Mouse (Mus musculus) lung, adult 10 weeks (tissue): ENCODE results near the gene Serpinb9c. TPM values are rescaled to one million over a fixed set of nuclear protein-coding genes. Genes with fewer than 3 reads are reported as not detected.

ENCODE experiments used
- polyA plus RNA-seq: library from polyadenylated mRNA; stranded (reverse); fragments of 350-450 nt; fragmentation: Illumina TruSeq; extraction: RNeasy Lipid Tissue Mini Kit (QIAGEN cat#74804); gene quantifications from one replicate; pipeline ENCODE4 v1.2.3, GENCODE M21; 2014; ENCODE audit warnings: low read depth, low replicate concordance; ENCODE audit not compliant: insufficient read depth

Gene Serpinb9c
- not detected for polyA plus RNA-seq

GRCm38 (mm10) chr13:33159642-33160041 is at the start of gene Serpinb9c:
Gene Serpinb9c, minus strand, starts transcription at chr13:33159742.

GRCm38 (mm10) chr13:33192659-33193058 is 33.1 kb upstream of the Serpinb9c start, which contains the start of gene Serpinb9d:
Gene Serpinb9d, plus strand, starts transcription at chr13:33192959.

Other genes with a start within 250 kb of the Serpinb9c start
- gene Serpinb6b, start 194.5 kb downstream of the Serpinb9c start, polyA plus RNA-seq: 97.0 TPM
- gene Serpinb9, start 156.5 kb downstream of the Serpinb9c start, polyA plus RNA-seq: 50.6 TPM
- 0.71 TPM for gene Serpinb9b, start 132.3 kb downstream of the Serpinb9c start, polyA plus RNA-seq
- 1.2 TPM for gene Serpinb1b, start 81.2 kb downstream of the Serpinb9c start, polyA plus RNA-seq
- not detected for gene Serpinb9d, start 33.2 kb upstream of the Serpinb9c start, polyA plus RNA-seq
- gene Serpinb9e, start 89.9 kb upstream of the Serpinb9c start, polyA plus RNA-seq: not detected
- gene Serpinb9f, start 164.3 kb upstream of the Serpinb9c start, polyA plus RNA-seq: not detected
- gene Gm11397, start 236.0 kb upstream of the Serpinb9c start, polyA plus RNA-seq: not detected